Mouse (Mus musculus) cerebellum, postnatal 10 days (tissue): ENCODE measurements at regions not wholly inside any gene's neighbourhood (a gene's known extent, or its start where the extent isn't known, plus 50 kb on each side); places are given as distances from the start of the nearest gene placed in this dataset.

Source experiments
- DNase-seq, 2 experiments: peaks; one replicate each; pipeline ENCODE4 v3.0.0; 2021; ENCODE audit warnings: mixed read lengths in 2 of 2

DNA sequence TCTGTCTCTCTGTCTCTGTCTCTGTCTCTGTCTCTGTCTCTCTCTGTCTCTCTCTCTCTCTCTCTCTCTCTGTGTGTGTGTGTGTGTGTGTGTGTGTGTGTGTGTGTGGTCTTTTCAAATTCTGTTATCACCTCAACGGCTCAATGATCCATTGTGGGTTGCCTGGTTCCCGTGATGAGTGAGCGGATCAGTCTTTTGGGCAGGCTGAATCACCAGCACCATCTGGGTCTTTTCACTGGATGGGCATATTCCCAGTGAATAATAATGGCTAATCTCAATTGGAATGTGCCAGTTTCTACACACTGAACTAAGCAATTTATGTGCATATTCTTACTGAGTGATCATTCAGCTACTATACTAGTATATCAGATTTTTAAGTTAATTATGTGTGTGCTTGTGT, 216.4 kb downstream of the Lmx1a start:
- peak in 1 of 2 experiments; percentile 18 for DNase-seq

GRCm38 (mm10) chr1:167912074-167912473, 223.0 kb downstream of the Lmx1a start:
- DNase-seq, result no peak

GRCm38 (mm10) chr1:167914982-167915561, 226.0 kb downstream of the Lmx1a start:
- peak; percentile 96 to 98 for DNase-seq

- DNase-seq, result peak in 1 of 2 experiments; percentile 14
These were observed 226.7 kb downstream of the Lmx1a start for GRCm38 (mm10) chr1:167915578-167916275.

DNA sequence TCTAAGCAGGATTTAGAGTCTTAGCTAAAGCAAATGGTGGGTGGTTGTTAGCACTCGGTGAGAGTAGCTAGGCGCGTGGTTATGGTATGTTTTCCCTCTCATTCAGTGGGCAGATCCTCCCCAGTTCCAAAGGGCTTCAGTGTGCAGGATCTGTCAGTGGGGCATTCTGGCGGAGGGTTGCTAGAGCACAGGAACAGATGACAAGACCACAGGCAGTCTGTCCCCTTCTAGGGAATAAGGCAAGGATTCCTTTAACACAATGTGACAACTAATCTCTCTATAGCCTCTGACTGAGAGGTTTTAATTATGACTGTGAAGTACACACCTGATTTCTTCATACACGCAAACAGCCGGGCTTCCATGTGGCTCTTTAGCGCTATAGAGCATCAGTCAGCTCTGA, 233.9 kb downstream of the Lmx1a start:
- peak; percentile 38 to 55 for DNase-seq

DNA sequence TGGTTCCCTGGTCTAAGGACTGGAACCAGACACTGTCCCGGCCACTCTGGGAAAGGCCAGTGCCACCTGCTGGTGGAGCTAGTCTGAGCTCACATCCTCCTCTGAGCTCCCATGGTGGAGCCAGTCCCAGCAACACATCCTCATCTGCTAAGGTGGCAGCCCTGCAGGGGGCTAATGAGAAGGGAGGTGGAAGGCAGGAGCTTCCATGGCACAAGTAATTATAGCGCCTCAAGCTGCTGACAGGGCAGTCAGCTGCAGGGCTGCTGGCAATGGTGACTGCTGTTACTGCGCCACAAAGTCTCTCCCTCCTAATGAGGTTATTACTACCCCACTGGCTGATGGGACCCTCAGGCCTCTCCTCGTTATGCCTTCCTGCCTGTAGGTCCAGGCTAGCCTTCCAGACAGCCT, 239.0 kb downstream of the Lmx1a start:
- DNase-seq, result peak; percentile 70 to 79

DNA sequence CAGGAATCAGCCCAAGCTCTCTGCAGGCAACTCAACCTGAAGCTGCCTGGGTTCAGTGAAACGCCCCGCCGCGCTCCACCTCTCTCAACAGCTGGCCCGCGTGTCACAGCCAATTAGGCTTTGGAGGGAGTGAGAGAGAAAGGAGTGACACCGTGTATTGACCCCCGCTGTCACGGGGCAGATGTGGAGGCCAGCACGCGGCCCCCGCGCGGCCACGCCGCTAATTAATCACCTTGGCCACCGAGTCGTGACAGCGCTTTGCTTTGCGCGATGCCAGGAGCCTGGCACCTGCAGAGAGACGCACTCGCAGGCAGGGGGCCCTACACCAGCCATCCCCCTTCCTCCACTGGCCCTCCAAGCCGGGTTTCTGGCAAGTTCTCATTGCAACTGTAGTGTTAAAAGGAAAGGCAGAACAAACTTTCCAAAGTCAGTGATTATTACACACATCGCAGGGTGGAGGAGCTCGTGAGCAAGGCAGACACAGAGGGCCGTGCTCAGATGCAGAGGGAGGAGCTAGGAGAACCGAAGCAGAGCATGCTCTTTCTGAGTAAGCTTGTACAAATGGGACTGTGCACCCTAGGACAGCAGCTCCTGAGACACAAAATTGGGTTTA, 240.8 kb downstream of the Lmx1a start:
- DNase-seq, result peak; percentile 51 to 64

- peak; percentile 69 to 78 for DNase-seq
These were observed 243.1 kb downstream of the Lmx1a start for GRCm38 (mm10) chr1:167932088-167932487.

- DNase-seq, result no peak
These were observed 247.7 kb downstream of the Lmx1a start for GRCm38 (mm10) chr1:167936726-167937125.

- no peak for DNase-seq
These were observed 249.1 kb downstream of the Lmx1a start for GRCm38 (mm10) chr1:167938176-167938575.

DNA sequence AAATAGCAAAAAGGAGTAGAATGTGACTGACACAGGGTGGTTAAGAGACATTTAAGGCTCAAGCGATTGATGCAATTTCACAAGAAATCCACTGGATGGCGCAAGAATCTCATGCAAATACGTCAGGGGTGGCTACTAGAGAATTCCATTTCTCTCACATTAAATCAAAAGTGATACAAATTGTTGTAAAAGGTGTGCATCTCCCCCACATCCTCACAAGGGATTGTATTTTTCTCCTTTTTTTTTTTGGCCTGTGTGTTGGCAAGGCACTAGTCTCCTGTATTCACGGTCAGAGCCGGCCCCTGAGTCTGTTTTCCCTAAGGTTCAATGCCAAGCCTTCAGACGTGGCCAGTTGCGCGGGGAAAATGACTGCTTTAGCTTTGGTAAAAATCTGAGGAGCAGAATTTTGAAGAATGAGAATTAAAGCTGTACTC, 253.0 kb downstream of the Lmx1a start:
- DNase-seq, result peak; percentile 50 to 74

GRCm38 (mm10) chr1:167943121-167943520, 254.1 kb downstream of the Lmx1a start:
- peak in 1 of 2 experiments; percentile 22 for DNase-seq

- peak; percentile 51 to 66 for DNase-seq
These were observed 256.7 kb downstream of the Lmx1a start for GRCm38 (mm10) chr1:167945615-167946252.

- DNase-seq, result no peak
These were observed 258.8 kb downstream of the Lmx1a start for GRCm38 (mm10) chr1:167947866-167948265.

GRCm38 (mm10) chr1:167951717-167952116, 262.7 kb downstream of the Lmx1a start:
- no peak for DNase-seq

- no peak for DNase-seq
These were observed 269.5 kb downstream of the Lmx1a start for GRCm38 (mm10) chr1:167958531-167958930.

DNA sequence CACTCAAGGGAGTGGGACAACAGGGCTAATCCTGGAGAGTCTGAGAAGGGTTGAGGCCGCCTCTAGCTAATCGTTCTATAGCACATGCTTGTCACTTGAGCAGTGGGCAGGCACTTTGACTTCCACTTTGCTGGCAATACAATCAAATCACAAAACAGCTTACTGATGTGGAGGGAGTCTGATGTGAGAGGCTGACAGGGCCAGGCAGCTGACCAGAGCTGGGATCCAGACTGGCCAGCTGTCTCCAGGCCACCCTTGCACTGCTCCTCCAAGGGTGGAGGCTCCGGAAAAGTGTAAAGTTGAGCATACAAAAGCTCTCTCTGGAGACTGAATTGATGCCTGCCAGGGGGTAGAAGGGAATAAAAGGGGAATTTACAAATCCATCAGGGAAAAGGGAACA, 280.5 kb downstream of the Lmx1a start:
- no peak for DNase-seq

- DNase-seq, result no peak
These were observed 280.9 kb downstream of the Lmx1a start for GRCm38 (mm10) chr1:167969985-167970384.

DNA sequence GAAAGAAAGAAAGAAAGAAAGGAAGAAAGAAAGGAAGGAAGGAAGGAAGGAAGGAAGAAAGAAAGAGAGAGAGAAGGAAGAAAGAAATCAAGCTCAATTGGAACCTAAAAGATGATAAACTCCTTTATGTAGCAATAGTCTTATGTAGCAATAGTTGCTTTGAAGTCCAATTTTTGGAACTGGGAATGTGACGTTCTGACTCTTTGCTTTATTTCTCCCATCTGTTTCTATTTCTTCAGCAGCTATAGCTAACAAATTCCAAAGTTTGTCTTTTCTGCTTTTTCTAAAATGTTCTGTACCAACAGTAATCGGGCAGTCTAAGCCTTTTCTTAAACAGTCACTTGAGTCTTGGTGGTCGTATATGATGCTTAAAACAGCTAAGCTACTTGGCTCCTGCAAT, 287.7 kb downstream of the Lmx1a start:
- DNase-seq, result no peak

DNA sequence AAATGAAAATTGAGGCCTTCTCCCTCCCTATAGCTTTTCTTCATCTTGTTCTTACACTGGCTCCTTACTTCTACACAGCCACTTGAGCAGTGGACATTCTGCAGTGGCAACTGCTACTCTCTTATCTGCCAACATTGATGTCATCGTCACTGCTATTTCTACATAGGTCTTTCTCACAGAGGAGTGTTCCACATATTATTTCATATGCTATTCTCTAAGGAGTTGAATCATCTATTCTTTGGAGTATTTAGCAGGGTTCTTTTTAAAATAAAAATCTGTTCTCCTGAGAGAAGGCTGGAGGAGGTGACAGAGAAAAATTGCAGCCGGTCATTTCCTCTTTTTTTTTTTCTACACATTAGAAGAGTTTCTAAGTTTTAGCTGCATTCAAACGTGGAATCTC, 290.1 kb downstream of the Lmx1a start:
- no peak for DNase-seq

- DNase-seq, result no peak
These were observed 290.6 kb downstream of the Lmx1a start for GRCm38 (mm10) chr1:167979588-167979987.

GRCm38 (mm10) chr1:167981292-167981691, 292.3 kb downstream of the Lmx1a start:
- DNase-seq, result no peak

- DNase-seq, result no peak
These were observed 318.4 kb downstream of the Lmx1a start for GRCm38 (mm10) chr1:168007456-168007855.

GRCm38 (mm10) chr1:168008216-168008615, 319.2 kb downstream of the Lmx1a start:
- no peak for DNase-seq
